Mouse (Mus musculus) embryo, embryonic 11.5 days (tissue): ENCODE data around the gene Cryba4.
A peak's percentile ranks its signal among the peaks of the same experiment; 100 is the strongest.

Experiments
- DNase-seq: peaks from one replicate; pipeline ENCODE4 v3.0.0-alpha.2; 2012; ENCODE audit warnings: low read depth, low spot score

The Cryba4 gene

GRCm38 (mm10) chr5:112286608-112286983 lies 34.3 kb upstream of the Cryba4 start:
- no peak for DNase-seq

GRCm38 (mm10) chr5:112285548-112286085 lies 33.3 kb upstream of the Cryba4 start:
- no peak for DNase-seq

GRCm38 (mm10) chr5:112284203-112284582 lies 31.9 kb upstream of the Cryba4 start:
- no peak for DNase-seq

- DNase-seq: no peak
Observed at GRCm38 (mm10) chr5:112283543-112284202, 31.4 kb upstream of the Cryba4 start.

- no peak for DNase-seq
Observed at GRCm38 (mm10) chr5:112282780-112283482, 30.6 kb upstream of the Cryba4 start.

GRCm38 (mm10) chr5:112282123-112282779 lies 29.9 kb upstream of the Cryba4 start:
- DNase-seq: no peak

GRCm38 (mm10) chr5:112281676-112282075 lies 29.4 kb upstream of the Cryba4 start:
- no peak for DNase-seq

- no peak for DNase-seq
Observed at GRCm38 (mm10) chr5:112280863-112281660, 28.7 kb upstream of the Cryba4 start.

GRCm38 (mm10) chr5:112280151-112280550 lies 27.8 kb upstream of the Cryba4 start:
- DNase-seq: no peak

- no peak for DNase-seq
Observed at GRCm38 (mm10) chr5:112279181-112280021, 27.1 kb upstream of the Cryba4 start.

- no peak for DNase-seq
Observed at GRCm38 (mm10) chr5:112277906-112278470, 25.7 kb upstream of the Cryba4 start.

- no peak for DNase-seq
Observed at GRCm38 (mm10) chr5:112276907-112277348, 24.6 kb upstream of the Cryba4 start.

GRCm38 (mm10) chr5:112276267-112276873 lies 24.1 kb upstream of the Cryba4 start, which contains the start of gene Tpst2:
Gene Tpst2 (plus strand): TSS chr5:112276691.
- DNase-seq: peak; percentile 99

GRCm38 (mm10) chr5:112275021-112275804 lies 22.9 kb upstream of the Cryba4 start:
- no peak for DNase-seq

- DNase-seq: no peak
Observed at GRCm38 (mm10) chr5:112273746-112274463, 21.6 kb upstream of the Cryba4 start.

GRCm38 (mm10) chr5:112272934-112273333 lies 20.6 kb upstream of the Cryba4 start:
- no peak for DNase-seq

GRCm38 (mm10) chr5:112270764-112271541 lies 18.6 kb upstream of the Cryba4 start:
- DNase-seq: no peak
